Mouse (Mus musculus): ENCODE results near the gene 4931440F15Rik.
A peak's percentile ranks its signal among the peaks of the same experiment; 100 is the strongest.

The 4931440F15Rik gene

GRCm38 (mm10) chr11:29801432-29802427, 23.7 kb downstream of the 4931440F15Rik start:
- no peak for DNase-seq (ENCODE audit: low spot score)

DNA sequence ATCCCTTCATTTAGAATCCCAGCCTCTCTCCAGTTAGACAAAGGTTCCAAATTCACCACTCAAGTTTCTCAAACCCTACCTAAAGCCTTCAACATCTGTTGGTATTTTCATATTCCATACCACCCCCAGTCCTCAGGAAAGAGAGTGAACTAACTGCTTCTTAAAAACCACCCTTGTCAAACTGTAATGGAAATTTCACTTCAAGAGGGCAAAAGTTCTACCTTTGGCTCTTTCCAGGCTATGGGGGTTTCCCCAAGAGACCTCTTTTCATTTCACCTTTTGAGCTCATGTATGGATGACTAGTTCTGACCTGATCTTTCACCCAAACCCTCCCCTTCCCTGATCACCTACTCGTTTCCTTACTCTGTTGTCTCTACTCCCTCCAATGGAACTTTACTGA, 25.6 kb downstream of the 4931440F15Rik start:
- no peak for DNase-seq (ENCODE audit: low spot score)

GRCm38 (mm10) chr11:29795106-29795505, 30.4 kb downstream of the 4931440F15Rik start:
- peak; percentile 60 for DNase-seq (ENCODE audit: low spot score)

DNA sequence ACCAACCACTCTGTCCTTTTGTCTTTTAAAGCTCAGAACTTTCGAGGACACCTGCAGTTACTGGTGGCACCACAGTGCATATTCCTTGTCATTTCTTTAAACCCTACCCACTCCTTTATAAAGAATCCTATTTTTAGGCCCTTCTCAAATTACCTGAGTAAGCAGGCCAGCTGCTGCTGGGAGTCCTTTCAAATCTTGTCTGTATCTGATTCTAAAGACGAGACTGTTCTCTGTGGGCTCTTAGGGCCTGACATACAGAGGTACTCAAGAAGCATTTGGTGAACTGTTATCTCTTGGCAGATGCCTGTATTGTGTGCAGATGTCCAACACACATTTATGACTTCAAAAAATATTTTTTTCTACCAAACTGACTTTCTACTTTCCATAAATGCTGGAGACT, 31.0 kb downstream of the 4931440F15Rik start:
- DNase-seq (ENCODE audit: low spot score): no peak

DNA sequence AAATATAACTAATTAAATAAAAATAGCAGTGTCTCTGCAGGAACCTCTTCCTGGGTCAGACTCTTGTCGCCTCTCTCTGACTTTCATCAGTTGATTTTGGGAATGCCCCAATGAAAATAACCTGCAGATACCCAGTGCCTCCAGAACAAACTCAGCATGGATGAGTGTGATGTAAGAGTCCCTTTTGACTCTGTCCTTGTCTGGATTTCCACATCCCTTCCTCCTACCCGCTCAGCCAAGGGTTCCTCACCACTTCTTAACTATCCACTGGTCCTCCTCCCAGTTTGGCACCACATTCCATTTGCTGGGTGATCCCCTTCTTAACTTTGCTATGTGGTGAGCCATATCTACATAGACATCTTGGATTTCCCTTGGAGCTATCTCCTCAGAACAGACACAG, 34.7 kb downstream of the 4931440F15Rik start:
- no peak for DNase-seq (ENCODE audit: low spot score)

DNA sequence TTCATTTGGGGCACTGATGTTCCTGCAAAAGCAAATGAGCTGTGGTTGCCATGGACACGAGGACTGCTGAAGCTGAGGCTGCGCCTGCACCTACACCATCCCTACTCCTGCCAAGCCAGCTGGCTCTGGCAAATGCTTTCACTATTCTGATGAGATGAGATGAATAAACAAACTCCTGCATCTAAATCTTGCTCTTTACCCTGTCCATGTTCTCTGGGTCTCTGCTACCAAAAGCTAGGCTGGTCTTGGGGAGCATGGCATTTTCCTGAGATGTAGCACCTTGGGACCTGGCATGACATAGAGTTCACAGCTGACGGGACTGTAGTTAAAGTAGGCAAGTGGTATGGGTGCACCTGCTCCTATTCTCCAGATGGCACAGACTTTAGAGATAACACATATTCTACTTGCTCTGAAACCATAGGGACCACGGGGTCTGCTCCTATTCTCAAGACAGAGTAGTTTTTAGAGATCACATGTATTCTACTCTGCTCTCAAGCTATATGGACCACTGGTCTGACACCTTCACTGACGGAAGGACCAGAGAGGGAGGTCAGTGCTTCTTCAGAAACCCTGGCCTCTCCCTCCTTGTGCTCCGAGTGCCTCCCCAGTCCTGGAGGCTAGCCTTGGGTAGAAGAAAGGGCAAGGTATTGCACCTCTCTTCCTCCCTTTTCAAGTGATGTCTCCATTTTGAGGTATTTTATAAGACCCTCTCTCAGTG, 36.4 kb downstream of the 4931440F15Rik start:
- DNase-seq (ENCODE audit: low spot score): peak; percentile 87

- DNase-seq (ENCODE audit: low spot score): no peak
Measured at GRCm38 (mm10) chr11:29788499-29788898, 37.0 kb downstream of the 4931440F15Rik start.

GRCm38 (mm10) chr11:29787473-29787872, 38.0 kb downstream of the 4931440F15Rik start:
- DNase-seq (ENCODE audit: low spot score): no peak

GRCm38 (mm10) chr11:29786583-29787219, 38.8 kb downstream of the 4931440F15Rik start:
- DNase-seq (ENCODE audit: low spot score): no peak

- DNase-seq (ENCODE audit: low spot score): no peak
Measured at GRCm38 (mm10) chr11:29779409-29780026, 46.0 kb downstream of the 4931440F15Rik start.

DNA sequence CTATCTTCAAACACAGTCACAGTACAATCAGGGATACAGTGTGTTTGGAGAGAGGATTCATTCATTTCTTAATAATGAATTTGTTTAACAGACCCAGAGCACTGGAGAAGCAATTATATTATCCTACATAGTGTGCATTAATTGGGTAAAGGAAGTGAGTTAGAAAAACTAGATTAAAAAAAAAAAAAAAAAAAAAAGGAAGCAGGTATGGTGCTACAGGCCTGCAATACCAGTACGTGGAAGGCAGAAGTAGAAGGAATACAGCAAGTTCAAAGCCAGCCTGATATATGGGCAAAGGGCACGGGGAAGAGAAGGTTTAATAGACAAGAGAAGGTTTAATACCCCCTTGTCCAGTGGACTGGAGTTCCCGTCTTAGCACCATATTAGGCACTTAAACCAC, 46.5 kb downstream of the 4931440F15Rik start:
- no peak for DNase-seq (ENCODE audit: low spot score)

DNA sequence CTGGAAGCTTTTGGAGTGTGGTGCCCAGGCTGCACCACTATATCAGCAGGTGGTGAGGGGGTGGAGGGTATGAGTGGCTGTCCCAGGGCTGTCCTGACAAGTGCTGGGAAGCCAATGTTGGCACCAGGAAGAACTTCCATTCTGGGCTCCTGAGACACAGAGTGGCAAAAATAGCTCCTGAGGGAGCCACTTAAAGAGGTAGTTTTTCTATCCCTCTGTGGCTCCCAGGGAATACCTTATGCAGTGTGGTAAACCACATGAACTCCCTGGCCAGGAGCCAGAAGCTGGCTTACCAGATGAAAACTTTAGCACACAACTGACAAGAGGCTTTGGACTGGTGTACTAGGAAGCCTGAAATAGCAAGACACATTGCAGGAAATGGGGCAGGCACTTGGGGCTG, 47.5 kb downstream of the 4931440F15Rik start:
- DNase-seq (ENCODE audit: low spot score): no peak

GRCm38 (mm10) chr11:29774760-29775159, 50.7 kb downstream of the 4931440F15Rik start:
- no peak for DNase-seq (ENCODE audit: low spot score)

DNA sequence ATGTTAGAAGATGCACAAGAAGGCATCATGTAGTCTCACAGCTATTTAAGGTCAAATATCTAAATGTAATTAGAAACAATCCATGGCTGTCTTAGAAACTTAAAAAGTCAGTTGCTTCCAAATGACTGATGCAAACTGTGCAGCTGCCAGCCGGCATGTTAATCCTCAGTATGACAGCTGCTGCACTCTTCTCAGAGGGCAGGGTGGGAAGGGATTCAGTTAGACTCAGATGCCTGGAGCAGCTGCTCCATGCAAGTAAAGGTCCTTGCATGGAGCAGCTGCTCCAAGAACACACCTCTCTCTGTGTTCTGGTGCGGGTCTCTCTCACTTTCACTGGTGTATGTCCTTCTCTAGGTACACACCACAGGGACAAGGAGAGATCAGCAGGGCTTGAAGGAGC, 51.2 kb downstream of the 4931440F15Rik start:
- no peak for DNase-seq (ENCODE audit: low spot score)

Data from layer of hippocampus, adult 9-10 months (tissue).